Comparison of ENCODE assay signal across 8 mouse cellular contexts in the genomic region with DNA sequence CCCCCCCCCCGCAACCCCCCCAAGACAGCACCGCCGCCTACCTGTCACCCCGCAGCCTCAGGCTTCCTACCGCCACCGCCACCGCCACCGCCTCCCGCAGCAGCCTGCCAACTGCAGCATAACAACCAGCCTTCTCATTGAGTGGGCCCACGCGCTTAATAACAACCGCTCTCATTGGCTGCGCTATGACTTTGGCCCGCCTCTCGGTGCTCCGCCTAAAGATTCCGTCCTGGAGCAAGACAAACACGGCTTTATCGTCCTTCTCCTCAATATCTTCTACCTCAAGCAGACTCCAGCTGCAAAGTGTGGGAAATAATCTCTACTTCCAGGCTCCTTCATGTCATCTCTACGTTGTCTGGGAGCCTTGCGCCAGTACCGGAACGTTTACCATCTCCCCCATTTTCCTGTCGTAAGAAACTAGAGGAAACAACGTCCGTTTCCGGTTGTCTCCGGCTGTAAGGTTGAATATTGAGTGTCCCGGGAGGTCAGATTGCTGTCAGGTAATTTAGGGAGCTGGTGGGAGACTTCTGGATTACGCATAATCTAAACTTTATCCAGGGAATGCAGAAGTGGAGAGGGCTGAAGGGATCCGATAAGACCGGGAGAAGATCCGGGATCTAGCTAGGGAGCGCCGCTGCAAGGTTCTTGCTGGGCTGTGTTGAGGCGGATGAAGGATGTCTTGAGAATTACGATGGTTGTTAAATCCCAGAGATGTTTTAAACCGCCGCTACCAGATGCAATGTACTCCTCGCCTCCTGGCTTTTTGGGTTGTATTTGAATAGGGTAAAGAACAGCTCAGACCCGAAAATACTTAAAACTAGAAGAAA. TPM values are rescaled to one million over a fixed set of nuclear protein-coding genes. Genes with fewer than 3 reads are reported as not detected.
DNase-seq lines count a peak whose midpoint lies in the region; ATAC-seq and TF ChIP-seq lines count a peak whose summit lies in the region.

A gene (minus strand): TSS at position 153 of the 827 bp plus-strand sequence.
A gene (plus strand): TSS at position 214 of the 827 bp plus-strand sequence.

- H3K4me1 ChIP-seq in E14TG2a.4 (replicated peaks; ENCODE audit: low read depth, low read length), result peaks cover 25% of the 10 kb centered on the region
- peaks cover 14% of the 10 kb centered on the region for H3K4me1 ChIP-seq in forebrain, embryonic 13.5 days
- H3K4me1 ChIP-seq in neural tube, embryonic 15.5 days, result peaks cover 17% of the 10 kb centered on the region

- TF ChIP-seq CTCF in E14TG2a.4 (conservative IDR thresholded peaks at IDR 0.05; ENCODE audit: low read length), result no peak

- ATAC-seq in forebrain, embryonic 13.5 days, result peak; percentile 99
- ATAC-seq in neural tube, embryonic 15.5 days (ENCODE audit: low FRiP score), result peak; percentile 100

- under 1% methylated on average over 40 of the region's 41 CpGs for WGBS in forebrain, embryonic 13.5 days
- under 1% methylated on average over 41 of the region's 41 CpGs for WGBS in neural tube, embryonic 15.5 days

- H3K9ac ChIP-seq in forebrain, embryonic 13.5 days, result peak within 1 kb of the TSS; percentile 89
- peak within 1 kb of the TSS; percentile 92 for H3K9ac ChIP-seq in neural tube, embryonic 15.5 days (replicated peaks)

- peak within 1 kb of the TSS; percentile 95 for H3K4me3 ChIP-seq in E14TG2a.4 (replicated peaks; ENCODE audit: low read length)
- H3K4me3 ChIP-seq in forebrain, embryonic 13.5 days, result peak within 1 kb of the TSS; percentile 83
- H3K4me3 ChIP-seq in neural tube, embryonic 15.5 days (replicated peaks), result peak within 1 kb of the TSS; percentile 84

- H3K27ac ChIP-seq in forebrain, embryonic 13.5 days, result peak within 1 kb of the TSS; percentile 73
- H3K27ac ChIP-seq in neural tube, embryonic 15.5 days (replicated peaks), result peak within 1 kb of the TSS; percentile 88

- intact Hi-C loops in heart, postnatal 14 days (cut with DNase I), result no loop called here

- H3K27me3 ChIP-seq in E14TG2a.4 (ENCODE audit: insufficient read depth, low read length), result no peaks in the 10 kb centered on the region
- no peaks in the 10 kb centered on the region for H3K27me3 ChIP-seq in forebrain, embryonic 13.5 days
- no peaks in the 10 kb centered on the region for H3K27me3 ChIP-seq in neural tube, embryonic 15.5 days (replicated peaks)

- no peaks in the 10 kb centered on the region for H3K9me3 ChIP-seq in E14TG2a.4 (ENCODE audit: low read length)
- no peaks in the 10 kb centered on the region for H3K9me3 ChIP-seq in forebrain, embryonic 13.5 days (replicated peaks)
- H3K9me3 ChIP-seq in neural tube, embryonic 15.5 days (replicated peaks), result no peaks in the 10 kb centered on the region

- H3K36me3 ChIP-seq in E14TG2a.4 (ENCODE audit: insufficient read depth, low read length), result no peaks in the 10 kb centered on the region; the same call in 1 of the 2 replicates
- H3K36me3 ChIP-seq in forebrain, embryonic 13.5 days (ENCODE audit: poor library complexity, severe bottlenecking), result peaks cover 5% of the 10 kb centered on the region; the same call in 1 of the 2 replicates
- peaks cover 5% of the 10 kb centered on the region for H3K36me3 ChIP-seq in neural tube, embryonic 15.5 days

- DNase-seq in c-Kit-positive CD71-positive TER-119-positive erythroid progenitor cells, embryonic 14.5 days (ENCODE audit: low spot score), result peak; percentile 89
- DNase-seq in heart, postnatal 14 days, result peak; percentile 87 to 91
- DNase-seq in layer of hippocampus, adult 11-12 months (ENCODE audit: low spot score), result peak; percentile 92
- peak; percentile 90 to 91 for DNase-seq in lung, adult 18-20 months
- DNase-seq in testis, postnatal 14 days (ENCODE audit: low spot score), result peak; percentile 89

- peak within 1 kb of the TSS; percentile 80 for H3K4me2 ChIP-seq in forebrain, embryonic 13.5 days
- H3K4me2 ChIP-seq in neural tube, embryonic 15.5 days, result peak within 1 kb of the TSS; percentile 81

RNA-seq across cellular contexts. Expression of the first gene that starts in this region (rescaled TPM):
- polyA plus RNA-seq in forebrain, embryonic 13.5 days (2015; fragmentation: Nextera tagmentation; extraction: Ambion mirVana), result 10.8 TPM in 2 replicates
- 10 to 100 TPM in 1 of 2 experiments, 1 to 10 TPM in 1; 10.0 to 10.4 TPM for total RNA-seq in heart, postnatal 14 days (2021)
- 13.1 and 15.4 TPM in 2 replicates for polyA plus RNA-seq in neural tube, embryonic 15.5 days (2015; fragmentation: Nextera tagmentation; extraction: Ambion mirVana)

RNA-seq across cellular contexts. Expression of the second gene that starts in this region (rescaled TPM):
- polyA plus RNA-seq in forebrain, embryonic 13.5 days (2015; fragmentation: Nextera tagmentation; extraction: Ambion mirVana), result 187 and 206 TPM in 2 replicates
- total RNA-seq in heart, postnatal 14 days (2021), result 100 to 1,000 TPM; 239 to 247 TPM
- 206 and 217 TPM in 2 replicates for polyA plus RNA-seq in neural tube, embryonic 15.5 days (2015; fragmentation: Nextera tagmentation; extraction: Ambion mirVana)

Comparison
In these comparisons a context has a peak if more than half of its experiments do, and no peak if none do; other contexts are left out.
1. Peak in every context shown above with its lines: DNase-seq, ATAC-seq, H3K4me3 ChIP-seq and H3K27ac ChIP-seq.